Mouse (Mus musculus) left cerebral cortex, postnatal 10 days (tissue): ENCODE data around the gene Neurod6. TPM values are rescaled to one million over a fixed set of nuclear protein-coding genes. Genes with fewer than 3 reads are reported as not detected.

Source experiments
- DNase-seq, 2 experiments: peaks; one replicate each; pipeline ENCODE4 v3.0.0; 2021 to 2022; ENCODE audit warnings: low spot score in 2 of 2, mixed read lengths in 1 of 2; ENCODE audit errors: extremely low spot score in 1 of 2
- intact Hi-C: fragments of 180-260 bp; cut with DNase I; formaldehyde crosslinking; loops from one replicate; pipeline ENCODE4 v1.15.1; 2025
- total RNA-seq, 2 experiments: library from RNA; stranded (reverse); gene quantifications; 2 replicates each; pipeline ENCODE4 v1.2.3; 2021

The Neurod6 gene
- total RNA-seq, 2 experiments from 2014 or later, result 78.3 to 107 TPM

DNA sequence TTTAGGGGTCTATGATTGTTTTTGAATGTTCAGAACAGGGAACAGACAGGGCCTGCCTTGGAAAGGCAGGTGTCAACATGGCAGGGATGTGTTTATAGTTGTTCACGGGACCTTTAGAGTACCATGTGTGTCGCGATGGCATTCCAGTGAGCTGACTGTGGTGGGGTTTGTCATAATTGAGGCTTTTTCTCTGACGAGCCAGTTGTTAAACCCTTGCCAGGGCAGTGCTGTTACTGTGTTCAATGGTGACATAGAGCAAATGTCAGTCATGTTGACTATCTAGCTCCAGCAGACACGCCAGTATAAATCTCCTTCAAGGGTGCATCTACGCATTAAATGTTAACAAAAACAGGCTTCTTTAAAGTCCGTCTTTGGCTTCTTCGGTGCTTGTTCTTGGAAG is 31.5 kb downstream of the Neurod6 start:
- intact Hi-C loops, result no loop called here
- no peak for DNase-seq

DNA sequence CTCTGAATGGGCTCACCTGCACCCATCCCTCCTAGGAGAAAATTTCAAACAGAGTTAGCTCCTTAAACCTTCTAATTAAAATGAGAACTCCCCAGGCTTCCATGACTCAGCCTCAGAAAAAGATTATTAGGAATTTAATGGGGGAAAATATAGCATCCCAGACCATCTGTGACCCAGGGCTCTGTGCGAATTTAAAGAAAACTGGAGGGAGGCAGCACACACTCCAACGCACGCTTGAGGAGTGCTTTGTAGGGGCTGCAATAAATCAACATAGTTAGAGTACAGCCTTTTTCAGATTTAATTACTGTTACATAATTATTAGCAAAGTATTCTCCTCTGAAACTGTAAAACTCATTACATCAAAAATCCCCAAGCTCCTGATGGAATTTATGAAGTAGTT is 32.2 kb downstream of the Neurod6 start:
- DNase-seq, result no peak
- intact Hi-C loops, result no loop called here

GRCm38 (mm10) chr6:55647771-55648280 is 33.2 kb downstream of the Neurod6 start:
- DNase-seq, result no peak
- intact Hi-C loops, result no loop called here

GRCm38 (mm10) chr6:55646824-55647560 is 34.1 kb downstream of the Neurod6 start:
- DNase-seq, result peak; percentile 14 to 39
- intact Hi-C loops, result no loop called here

DNA sequence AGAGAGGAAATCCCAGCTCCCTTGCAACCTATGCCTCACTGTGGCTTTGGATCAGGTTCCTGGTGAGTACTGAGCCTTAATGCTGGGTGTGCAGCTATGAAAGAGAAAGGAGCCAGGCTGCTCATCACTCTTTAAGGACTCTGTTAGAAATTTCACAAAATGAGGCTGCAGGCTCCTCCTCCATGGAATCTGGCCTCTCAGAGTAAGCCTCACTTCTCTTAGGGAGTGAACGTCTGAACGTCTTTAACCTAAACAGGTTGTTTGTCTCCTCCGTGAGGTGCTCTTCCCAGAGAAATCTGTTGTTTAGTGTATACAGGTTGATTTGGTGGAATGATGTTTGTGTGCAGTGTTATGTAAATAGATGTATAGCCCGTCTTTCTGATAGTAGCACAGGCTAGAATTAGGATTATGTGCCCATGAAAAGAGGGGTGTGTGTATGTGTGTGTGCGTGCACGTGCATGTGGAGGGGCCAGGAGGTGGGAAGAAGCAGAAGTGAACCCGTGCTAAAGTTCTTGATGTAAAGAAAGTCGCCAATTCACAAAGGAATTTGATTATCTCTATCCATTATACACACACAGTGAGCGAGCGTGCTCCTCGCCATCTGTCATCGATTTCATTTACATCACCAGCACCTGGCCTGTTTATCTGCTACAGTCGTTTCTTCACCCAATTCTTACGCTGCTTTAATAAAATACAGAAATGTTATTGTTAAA is 34.8 kb downstream of the Neurod6 start:
- intact Hi-C loops, result no loop called here
- no peak for DNase-seq

GRCm38 (mm10) chr6:55634662-55635061 is 46.4 kb downstream of the Neurod6 start:
- no peak for DNase-seq
- intact Hi-C loops, result no loop called here

Other genes with a start within 250 kb of the Neurod6 start
- gene Adcyap1r1, start 229.3 kb downstream of the Neurod6 start, total RNA-seq, result 100 to 1,000 TPM; 137 to 142 TPM
- 1 to 10 TPM; 1.5 to 2.0 TPM for gene Itprid1, start 155.6 kb upstream of the Neurod6 start, total RNA-seq